Mouse (Mus musculus): Measurements from ENCODE around the gene Ptgir. TPM values are rescaled to one million over a fixed set of nuclear protein-coding genes. Genes with fewer than 3 reads are reported as not detected.
A peak's percentile ranks its signal among the peaks of the same experiment; 100 is the strongest.

Gene Ptgir
- total RNA-seq, 4 experiments from 2014 or later: 1.9 to 3.5 (median 3.1) TPM

DNA sequence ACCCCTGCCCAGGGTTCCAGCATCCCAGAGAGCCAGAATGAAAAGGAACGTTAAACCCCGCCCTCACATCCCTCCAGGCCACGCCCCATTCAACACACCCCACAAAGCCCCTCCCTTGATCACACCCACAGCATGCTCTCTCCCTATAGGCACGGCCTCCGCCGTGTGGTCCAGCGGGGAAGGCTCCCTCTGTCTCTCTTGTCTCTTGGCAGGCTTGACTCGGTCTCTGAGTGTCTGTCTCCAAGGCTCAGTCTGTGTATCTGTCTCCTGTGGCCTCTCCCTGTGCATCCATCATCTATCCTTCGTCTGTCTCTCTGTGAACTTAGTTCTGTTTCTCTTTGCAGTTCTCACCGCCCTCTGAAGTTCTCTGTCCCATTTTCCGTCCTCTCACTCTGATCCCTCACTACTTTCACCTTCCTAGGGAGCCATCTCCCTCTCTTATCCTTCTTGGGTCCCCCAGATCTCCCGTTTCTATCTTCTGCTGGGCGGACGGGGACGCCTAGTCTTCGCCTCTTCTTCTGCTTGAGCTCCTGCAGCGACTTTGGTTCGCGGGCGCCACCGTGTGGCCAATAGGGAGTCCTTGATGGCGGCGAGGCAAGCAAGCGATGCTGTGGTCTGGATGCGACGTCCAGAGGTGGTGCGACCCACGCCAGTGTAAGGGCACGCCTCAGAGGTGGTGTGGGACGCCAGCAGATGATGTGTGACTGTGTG, 14.5 kb upstream of the Ptgir start, which contains the start of gene Gng8:
Gng8 (plus strand) TSS at position 146 of the 711 bp plus-strand sequence.
- peak; percentile 81 for DNase-seq (ENCODE audit: low spot score)

DNA sequence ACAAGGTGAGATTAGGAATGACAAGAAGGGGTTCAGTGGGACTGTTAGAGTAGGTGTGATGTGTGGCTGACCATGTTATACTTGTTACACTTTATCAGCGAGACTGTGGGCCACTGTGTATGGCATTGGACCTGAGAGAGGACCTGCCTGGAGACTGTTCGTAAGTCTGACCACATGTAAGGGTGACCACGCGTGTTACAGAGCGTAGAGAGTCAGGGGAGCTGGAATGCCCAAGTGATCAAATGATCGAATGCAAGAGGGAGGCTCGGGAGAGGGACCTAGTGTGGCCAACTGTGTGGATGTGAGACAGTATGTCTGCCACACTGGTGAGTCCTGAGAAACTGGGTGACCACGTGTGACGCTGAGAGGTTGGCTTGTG, 13.9 kb upstream of the Ptgir start:
- DNase-seq (ENCODE audit: low spot score): no peak

DNA sequence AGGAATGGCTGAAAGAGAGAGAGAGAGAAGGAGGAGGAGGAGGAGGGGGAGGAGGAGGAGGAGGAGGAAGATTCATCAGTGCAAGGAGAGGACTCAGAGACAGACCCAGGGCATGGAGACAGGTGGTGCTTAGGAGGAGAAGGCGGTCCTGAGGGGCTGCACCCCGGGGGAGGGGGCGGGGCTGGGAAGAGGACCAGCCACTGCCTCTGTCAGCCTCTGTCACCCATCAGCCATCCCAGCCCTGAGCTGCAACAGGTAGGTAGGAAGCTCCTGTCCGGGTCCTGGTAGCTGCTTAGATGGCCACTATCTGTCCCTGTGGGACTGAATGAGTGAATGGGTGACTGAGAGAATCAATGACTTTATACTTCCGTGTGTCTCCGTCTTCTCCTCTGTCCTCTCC, 12.7 kb upstream of the Ptgir start:
- DNase-seq (ENCODE audit: low spot score): no peak

DNA sequence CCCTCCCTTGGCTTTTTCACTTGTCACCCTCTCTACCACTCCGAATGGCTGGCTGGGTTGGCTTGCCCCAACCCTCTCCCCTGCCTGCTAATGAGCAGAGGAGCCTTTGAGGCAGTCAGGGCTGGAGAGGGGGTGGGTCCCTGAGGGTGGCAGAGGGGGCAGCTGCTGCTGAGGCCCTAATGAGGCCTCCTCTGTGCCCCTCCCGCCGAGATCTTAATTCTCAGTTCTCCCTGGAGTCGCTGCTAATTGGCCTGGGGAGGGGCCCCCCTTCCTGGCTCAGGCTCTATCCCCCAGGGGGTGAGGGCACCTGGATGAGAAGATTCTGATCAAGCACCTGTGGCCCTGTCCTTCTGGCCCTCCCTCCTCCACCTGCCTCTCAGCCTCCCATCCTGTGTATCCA, 12.0 kb upstream of the Ptgir start:
- no peak for DNase-seq (ENCODE audit: low spot score)

DNA sequence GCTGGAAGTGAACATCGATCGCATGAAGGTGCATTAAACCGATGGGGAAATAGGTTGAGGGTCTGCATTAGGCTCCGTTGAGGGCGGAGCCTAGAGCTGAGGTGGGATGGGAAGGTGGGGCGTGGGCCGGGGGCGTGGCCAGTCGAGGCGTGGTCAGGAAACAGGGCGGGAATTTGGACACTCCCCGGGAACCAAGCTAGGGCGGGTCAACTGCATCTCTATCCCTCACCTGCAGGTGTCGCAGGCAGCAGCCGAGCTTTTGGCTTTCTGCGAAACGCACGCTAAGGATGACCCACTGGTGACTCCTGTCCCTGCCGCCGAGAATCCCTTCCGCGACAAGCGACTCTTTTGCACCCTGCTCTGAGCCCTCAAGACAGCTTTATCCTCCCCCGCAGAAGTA, 11.3 kb upstream of the Ptgir start:
- peak; percentile 71 for DNase-seq (ENCODE audit: low spot score)

DNA sequence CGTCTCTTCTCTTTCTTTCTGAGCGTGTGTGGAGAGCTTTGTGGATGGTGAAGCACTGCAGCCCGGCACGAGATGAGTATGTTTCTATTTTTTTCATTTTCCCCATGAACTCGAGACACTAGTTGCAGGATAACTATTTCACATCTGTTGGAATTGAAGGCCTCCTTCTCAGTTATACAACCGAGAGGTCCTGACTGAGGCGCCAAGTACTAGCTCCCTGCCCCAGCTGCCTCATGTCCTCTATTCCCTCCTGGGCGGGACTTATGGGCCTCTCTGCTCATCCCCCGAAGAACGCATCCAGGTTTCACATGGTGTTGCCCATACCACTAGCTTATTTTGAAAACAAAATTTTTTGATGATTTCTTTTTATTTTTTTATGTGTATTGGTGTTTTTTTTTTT, 10.8 kb upstream of the Ptgir start:
- no peak for DNase-seq (ENCODE audit: low spot score)

DNA sequence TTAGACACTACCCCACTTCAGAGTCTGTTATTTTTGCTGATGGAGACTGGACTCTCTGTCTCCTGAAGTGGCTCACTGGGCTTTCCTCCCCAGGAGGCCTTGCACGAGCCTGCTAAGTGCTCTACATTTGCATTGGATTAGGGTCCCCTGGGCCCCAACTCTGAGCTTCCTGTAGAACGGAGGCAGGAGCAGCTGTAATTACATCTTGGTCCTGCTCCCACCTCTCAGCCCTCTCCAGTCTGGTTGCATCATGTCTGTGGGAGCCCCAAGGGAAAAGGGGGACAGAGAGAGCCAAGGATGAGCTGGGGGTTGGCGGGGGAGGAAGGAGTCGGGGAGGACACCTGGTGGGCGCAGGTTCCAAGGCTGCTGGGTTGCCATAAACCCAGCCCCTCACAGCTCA, 5.8 kb upstream of the Ptgir start:
- no peak for DNase-seq (ENCODE audit: low spot score)

DNA sequence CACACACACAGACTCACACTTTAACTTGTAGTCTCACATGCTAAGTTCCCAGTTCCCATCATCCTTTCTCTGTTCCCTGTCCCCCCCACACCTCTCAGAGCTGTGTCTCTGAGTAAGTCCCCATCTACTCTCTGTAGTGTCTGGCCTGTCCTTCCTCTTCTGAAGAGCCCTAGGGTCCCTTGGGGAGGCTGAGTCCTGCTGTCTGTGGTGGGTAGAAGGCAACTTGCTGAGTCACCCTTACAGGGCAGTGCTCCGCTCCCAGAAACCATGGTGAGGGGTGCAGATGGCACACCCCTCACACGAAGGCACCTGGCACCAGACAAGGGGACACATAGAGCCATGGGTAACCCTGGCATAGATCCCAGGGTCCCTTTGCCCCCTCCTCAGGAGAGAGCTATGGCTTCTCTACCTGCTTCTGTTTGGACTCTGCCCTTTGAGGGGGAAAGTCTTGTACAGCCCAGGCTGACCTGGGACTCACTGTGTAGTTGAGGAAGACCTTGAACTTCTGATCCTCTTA, 2.8 kb upstream of the Ptgir start:
- DNase-seq (ENCODE audit: low spot score): no peak

DNA sequence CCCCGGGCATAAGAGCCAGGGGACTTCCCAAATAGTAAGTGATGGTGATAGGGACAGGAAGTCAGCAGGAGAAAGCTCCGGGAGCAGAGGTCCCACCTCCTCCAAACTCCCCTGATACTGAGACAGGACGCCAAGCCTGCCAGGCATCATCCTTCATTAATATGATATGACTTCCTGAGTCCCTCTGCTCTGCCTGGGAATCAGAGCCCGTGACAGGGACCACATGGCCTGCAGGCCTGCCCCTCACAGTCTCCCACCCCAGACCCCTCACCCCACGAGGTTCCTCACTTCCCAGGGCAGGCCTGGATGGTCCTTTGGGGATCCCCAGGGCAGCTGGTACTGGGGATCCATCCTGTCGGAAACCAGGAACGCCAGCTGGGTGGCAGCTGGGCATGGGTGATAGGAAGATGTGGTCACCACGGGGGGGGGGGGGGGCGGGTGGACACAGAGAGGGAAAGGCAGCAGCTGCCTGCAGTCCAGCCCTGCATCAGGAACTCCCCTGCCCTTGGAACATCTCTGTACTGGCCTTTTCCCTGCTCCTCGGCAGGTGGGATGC, 2.1 kb upstream of the Ptgir start:
- no peak for DNase-seq (ENCODE audit: low spot score)

DNA sequence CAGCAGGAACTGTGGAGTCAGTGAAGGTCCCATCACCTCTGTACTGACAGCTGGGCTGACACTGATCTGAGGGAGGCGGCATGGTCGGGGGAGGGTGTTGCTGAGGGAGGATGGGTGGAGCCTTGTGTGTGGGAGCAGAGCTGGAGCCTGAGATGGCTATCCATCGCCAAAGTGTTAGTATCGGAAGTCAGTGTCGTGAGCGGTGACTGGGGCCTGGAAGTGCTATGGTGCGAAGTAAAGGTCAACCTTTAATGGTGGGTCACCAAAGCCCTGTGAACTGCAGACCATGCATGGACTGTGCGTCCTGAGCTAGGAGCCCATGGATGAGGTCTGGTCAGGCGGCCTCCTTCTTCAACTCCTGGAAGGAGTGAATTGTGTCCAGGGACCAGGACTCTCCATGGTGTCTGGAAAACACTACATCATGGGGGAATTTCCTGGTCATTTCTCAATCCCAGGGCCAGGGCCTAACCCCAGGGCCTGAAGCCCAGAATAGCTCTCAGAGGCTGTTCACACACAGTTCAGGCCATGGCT, 734 bp upstream of the Ptgir start:
- DNase-seq (ENCODE audit: low spot score): peak; percentile 63

DNA sequence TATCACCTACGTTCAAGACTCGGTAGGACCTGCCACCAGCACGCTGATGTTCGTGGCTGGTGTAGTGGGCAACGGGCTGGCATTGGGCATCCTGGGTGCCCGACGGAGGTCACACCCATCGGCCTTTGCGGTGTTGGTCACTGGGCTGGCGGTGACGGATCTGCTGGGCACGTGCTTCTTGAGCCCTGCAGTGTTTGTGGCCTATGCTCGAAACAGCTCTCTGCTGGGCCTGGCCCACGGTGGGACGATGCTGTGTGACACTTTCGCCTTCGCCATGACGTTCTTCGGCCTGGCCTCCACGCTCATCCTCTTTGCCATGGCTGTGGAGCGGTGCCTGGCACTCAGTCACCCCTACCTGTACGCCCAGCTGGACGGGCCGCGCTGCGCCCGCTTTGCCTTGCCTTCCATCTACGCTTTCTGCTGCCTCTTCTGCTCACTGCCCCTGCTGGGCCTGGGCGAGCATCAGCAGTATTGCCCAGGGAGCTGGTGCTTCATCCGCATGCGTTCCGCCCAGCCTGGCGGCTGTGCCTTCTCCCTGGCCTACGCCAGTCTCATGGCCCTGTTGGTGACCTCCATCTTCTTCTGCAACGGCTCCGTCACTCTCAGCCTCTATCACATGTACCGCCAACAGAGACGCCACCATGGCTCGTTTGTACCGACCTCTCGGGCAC, 734 bp downstream of the Ptgir start:
- DNase-seq (ENCODE audit: low spot score): no peak

DNA sequence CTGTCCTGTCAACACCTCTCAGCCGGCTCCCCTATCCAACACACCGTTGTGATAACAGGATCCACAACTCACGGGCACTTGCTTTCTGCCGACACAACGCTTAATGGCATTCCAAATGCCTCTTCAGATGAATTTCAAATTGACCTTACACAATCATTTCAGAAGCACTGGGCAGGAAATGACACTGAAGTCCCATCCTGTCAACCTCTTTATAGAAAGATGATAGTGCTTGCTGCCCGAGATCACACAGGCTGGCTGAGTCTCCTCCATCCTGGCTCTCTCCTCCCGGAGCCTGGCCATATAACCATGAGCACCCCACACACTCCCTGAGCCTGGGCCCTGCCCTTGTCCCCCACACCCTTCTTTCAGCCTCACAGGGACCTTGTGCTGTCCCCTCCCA, 1.6 kb downstream of the Ptgir start:
- no peak for DNase-seq (ENCODE audit: low spot score)

DNA sequence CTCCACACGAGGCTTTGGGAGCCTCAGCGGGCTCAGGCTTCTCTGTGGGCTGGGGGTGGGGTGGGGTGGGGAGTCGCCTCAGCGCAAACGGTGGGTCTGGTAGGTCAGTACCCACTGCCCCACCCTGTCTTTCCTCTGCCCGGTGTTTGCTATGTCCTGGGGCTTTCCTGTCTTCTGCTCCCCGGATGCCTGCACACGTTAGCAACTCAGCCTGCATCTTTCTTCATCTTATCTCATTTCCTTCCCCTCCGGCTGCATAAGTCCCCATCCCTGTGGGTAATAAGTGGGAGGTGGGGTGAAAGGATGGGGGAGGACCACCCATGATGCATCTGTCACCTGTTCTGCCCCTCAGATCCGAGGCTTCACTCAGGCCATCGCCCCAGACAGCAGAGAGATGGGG, 2.1 kb downstream of the Ptgir start:
- no peak for DNase-seq (ENCODE audit: low spot score)

DNA sequence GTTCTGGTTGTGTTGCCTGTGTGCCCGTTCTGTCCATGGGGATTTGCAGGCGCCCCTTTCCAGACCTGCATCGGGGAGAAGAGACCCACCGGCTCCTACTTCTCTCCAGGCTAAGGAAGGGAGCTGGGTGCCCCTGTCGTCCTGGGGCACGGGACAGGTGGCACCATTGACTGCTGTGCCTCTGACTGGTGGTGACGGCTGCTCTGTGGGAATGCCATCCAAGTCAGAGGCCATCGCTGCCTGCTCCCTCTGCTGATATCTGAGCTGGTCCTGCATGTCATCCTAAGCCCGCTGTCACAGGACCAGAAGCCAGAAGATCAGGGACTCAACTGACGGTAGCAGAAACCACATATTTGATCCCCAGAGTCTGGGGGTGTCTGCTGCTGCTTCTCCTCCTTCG, 2.6 kb downstream of the Ptgir start:
- DNase-seq (ENCODE audit: low spot score): no peak

DNA sequence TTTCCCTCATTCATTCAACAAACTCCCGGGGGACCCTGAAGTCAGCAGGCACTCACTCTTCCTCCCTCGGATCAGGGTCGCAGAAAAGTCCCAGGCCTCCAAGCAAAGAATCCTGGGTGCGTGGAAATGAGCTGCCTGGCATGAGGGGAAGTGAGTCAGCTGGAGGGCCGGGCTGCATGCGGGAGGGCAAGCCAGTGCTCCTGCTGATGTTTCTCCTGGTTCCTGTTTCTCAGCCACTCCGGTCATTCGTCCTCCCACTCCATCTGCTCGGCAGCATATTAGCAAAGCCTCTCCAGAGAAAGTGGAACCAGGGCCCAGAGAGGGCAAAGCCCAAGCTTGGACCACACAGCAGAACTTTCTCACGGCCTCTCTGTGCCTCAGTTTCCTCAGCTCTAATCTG, 3.6 kb downstream of the Ptgir start:
- no peak for DNase-seq (ENCODE audit: low spot score)

DNA sequence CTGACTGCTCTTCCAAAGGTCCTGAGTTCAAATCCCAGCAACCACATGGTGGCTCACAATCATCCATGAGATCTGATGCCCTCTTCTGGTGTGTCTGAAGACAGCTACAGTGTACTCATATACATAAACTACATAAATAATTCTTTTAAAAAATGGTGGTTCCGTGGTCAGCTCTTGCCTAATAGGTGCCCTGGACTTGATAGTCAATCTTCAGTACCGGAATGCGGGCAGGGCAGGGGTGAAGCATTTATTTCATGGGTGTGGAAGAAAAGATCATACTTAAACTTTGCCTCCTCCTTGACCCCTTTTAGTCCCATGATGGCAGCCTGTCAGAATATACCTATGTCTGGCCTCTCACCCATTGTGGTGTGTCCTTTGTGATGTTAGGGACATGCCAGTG, 5.6 kb downstream of the Ptgir start:
- DNase-seq (ENCODE audit: low spot score): no peak

DNA sequence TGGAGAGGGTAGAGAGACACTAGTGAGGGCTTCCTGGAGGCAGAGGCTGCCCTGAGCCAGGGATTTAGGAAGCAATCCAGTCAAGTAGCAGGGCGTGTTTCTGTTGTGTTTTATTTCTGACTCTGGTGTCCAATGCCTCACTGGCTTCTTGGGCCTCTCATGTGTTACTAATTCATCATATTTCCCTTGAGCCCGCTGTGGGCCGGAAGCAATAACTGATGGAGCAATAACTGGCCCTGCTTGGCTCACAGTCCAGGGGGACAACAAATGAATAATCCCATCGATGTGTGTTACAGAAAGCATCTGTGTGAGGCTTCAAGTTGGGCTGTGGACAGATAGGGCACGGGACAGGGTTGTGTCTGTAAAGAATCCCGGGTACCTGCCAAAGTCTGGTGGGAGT, 6.1 kb downstream of the Ptgir start:
- peak; percentile 54 for DNase-seq (ENCODE audit: low spot score)

DNA sequence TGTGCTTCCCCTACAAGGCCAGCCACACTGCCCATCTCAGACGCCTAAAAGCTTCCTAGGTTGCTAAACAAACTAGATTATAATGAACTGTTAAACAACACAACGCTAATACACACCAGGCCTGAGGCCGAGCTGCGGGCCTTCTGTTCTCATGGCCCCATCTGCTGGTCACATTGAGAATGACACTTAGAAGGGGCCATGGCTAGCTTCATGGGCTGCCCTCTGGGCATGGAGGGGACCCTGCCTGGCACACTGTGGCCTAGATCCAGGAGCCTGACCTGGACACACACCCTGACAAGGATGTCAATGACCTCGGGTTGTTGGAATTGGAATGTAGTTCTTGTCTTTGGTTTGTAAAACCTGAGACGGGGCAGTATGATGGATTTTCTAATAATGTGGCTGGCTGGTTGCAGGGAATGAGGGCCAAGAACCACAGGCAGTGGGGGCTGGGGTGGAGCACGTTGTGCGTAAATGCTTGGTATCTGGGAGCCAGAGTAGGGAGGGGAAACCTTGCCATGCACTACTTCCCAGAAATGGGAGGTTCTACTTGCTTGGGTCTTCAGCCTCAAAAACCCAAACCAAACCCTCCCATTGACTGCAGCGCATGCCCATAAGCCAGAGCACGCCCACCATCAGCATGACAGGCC, 7.6 kb downstream of the Ptgir start:
- DNase-seq (ENCODE audit: low spot score): peak; percentile 79

DNA sequence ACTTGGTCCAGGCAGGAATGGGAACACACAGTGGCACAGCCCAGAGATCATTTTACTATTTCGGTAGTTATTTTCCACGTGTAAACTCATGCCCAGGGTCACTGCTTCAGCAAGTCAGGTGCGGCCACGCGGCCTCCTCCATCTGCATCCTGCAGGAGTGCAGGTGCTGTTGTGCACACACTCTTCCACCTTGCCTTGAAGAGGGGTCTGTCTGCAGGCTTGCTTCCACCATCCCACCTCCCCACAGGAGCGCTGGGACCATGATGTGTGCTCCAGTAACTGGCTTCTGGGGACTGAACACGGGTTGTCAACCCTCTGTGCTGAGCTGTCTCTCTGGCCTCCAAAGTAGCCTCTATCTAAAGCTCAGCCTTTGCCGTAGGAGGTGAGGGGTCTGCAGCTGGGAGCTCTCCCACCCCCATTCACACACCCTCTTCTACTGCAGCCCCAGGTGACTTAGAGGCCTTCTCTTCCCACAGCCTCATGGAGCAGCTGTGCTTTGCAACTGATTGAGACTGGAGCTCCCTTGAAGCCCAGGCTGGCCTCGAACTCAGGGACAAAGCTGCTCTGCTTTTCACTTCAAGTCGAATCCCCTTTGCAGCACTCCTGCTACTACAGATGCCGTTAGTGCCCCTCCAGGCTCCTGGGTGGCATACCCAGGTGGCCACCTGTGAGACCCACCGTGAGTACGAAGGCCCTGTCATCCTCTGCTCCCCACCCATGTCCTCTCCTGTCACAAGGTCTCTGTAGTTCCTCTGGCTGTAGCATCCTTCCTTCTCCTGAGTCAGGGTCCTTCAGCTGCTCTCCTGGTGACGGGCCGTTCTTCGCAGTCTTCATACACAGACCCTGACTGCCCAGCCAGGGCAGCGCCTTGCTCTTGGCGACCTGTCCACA, 8.4 kb downstream of the Ptgir start:
- no peak for DNase-seq (ENCODE audit: low spot score)

DNA sequence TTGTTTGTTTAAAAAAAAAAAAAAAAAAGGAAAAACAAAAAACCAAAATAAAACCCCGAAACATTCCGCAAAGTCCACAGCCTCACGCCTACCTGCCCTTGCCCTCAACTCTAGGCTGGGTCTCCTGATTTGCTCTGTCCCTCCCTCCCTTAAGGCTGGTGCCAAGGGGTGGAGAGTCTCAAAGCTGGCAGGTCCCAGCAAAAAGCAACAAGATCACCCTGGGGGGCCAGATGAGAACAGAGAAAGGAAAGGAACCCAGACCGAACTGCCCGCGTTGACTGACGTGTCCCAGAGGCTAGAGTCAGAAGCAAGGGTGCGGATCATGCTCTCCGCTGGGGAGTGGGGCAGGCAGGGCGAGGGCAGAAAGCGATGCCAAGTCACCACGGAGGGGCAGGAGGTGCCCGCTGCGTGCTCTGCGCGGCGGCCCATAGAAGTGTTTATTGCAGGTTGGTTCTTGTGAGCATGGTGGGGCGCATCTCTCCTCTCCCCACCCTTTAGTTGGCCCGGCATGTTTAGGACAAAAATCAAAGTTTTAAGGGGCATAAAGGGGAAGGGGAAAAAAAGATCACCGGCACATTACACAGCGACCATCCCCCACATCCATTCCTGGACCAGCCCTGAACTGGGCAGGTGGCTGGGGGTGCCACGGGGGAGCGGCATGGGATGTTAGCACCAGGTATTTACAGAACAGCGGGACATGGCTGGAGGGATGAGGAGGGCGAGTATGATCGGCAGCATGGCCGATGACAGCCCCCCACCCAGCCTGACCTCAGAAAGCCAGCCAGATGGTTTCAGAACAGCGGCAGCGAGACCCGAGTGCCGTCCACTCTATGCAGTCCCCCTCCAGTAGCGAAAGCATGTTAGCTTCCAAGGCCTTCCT, 9.4 kb downstream of the Ptgir start:
- DNase-seq (ENCODE audit: low spot score): no peak
